Mouse (Mus musculus) bone marrow macrophage, adult 2 months (primary cell): ENCODE results near the gene Cacna1a. TPM values are rescaled to one million over a fixed set of nuclear protein-coding genes. Genes with fewer than 3 reads are reported as not detected.
A peak's percentile ranks its signal among the peaks of the same experiment; 100 is the strongest.

Experiments
- H3K27ac ChIP-seq: 2 replicates; pipeline ENCODE4 v1.5.1; 2012; ENCODE audit warnings: low read depth, low read length; ENCODE audit not compliant: insufficient read depth
- H3K4me1 ChIP-seq: 2 replicates; pipeline ENCODE4 v1.6.1; 2012; ENCODE audit warnings: low read length; ENCODE audit not compliant: control insufficient read depth, insufficient read depth
- H3K4me3 ChIP-seq: 2 replicates; pipeline ENCODE4 v1.5.1; 2012; ENCODE audit warnings: mild to moderate bottlenecking, low read length, moderate library complexity; ENCODE audit not compliant: insufficient read depth
- CTCF ChIP-seq: IDR thresholded peaks from 2 replicates; pipeline ENCODE4 v1.5.1; 2012; ENCODE audit warnings: low read depth, mild to moderate bottlenecking, low read length, moderate library complexity
- POLR2A ChIP-seq: IDR thresholded peaks from 2 replicates; pipeline ENCODE4 v1.6.1; 2012; ENCODE audit warnings: mild to moderate bottlenecking, low read depth, low read length, borderline replicate concordance
- polyA plus RNA-seq: library from polyadenylated mRNA; stranded (reverse); fragments of >200 nt; gene quantifications from 2 replicates; pipeline ENCODE4 v1.2.4, GENCODE M21; 2012; ENCODE audit not compliant: missing spikeins, insufficient read depth, insufficient read length

The Cacna1a gene
- polyA plus RNA-seq, 1 experiment = 10.3 TPM

DNA sequence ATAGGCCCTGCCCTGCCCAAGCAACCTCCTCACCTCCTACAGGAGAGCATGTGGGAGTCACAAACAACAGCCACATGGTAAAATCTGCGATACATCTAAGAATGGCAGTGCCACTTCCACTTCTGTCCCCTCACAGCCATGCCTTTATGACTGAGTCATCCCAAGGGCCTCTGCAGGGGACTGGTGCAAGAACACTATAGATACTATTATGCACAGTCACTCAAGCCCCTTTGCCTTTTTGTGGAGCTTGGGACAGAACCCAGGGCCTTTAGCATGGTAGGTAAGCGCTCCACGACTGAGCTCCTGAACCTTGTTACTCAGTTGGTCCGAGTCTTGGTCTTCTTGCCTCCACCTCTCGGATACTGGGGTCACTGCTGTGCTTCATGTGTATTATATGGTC lies 289.1 kb downstream of the Cacna1a start:
- Histone ChIP-seq H3K27ac (no peak overlapping the region), H3K4me3 (no peak overlapping the region), H3K4me1 (peaks cover 41% of the 10 kb centered on the region)
- TF ChIP-seq POLR2A = no peak
- TF ChIP-seq CTCF = no peak

DNA sequence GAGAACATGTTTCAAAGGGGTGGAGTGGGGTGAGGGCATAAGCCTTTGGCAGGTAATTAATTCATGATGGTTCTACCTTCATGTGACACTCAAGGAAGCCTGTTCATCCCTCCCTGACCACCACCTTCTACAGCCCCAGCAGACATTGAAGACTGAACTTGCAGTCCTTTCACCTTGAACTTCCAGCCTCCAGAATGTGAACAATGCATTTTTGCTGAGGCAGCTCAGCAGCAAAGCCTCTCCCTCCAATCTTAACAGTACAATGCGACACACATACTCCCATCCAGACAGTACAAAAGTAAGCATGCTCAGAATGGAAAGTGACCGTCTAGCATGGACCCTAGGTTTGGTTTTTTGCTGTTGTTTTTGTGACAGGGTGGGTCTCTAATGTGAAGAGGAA lies 293.2 kb downstream of the Cacna1a start:
- peaks cover 57% of the 10 kb centered on the region for H3K4me1 ChIP-seq
- no peak overlapping the region for H3K27ac ChIP-seq
- no peak overlapping the region for H3K4me3 ChIP-seq
- TF ChIP-seq POLR2A (no peak), CTCF (no peak)

DNA sequence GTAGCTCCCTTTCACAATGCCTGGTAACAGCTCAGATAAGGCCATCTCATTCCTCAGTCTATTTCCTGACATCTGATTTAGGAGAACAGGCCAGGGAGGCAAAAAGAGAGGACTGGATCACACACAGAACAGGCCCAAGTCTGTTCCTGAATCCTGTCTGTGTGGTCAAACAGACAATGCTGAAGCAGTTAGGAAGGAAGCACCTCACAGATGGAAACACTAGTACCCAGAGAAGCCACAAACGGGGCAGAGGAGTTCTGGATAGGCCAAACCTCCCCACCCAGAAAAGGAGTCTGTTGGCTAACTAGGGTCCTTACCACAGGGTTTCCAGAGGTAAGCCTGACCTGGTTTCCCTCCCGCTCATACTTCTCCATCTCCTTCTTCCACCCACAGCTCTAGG lies 294.0 kb downstream of the Cacna1a start:
- no peak overlapping the region for H3K4me3 ChIP-seq
- H3K27ac ChIP-seq = no peak overlapping the region
- peaks cover 53% of the 10 kb centered on the region for H3K4me1 ChIP-seq
- TF ChIP-seq CTCF (no peak), POLR2A (no peak)

DNA sequence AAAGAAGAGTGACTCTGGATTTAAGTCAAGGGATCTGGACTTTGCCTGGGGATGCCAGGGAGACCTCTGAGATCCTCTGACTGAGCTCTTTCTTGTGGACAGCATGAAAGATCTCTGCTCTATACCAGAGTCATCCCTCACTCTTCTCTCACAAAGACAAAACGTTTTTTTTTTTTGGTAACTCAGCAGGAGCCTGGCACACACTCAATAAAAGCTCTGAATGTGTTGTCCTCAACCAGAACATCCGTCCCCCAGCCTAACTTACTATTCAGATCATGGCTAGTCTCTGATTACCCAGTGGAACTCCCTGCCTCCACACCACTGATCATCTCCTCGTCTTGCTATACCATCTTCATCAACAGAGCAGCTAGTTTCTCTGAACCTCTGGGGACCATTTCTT lies 296.3 kb downstream of the Cacna1a start:
- no peak overlapping the region for H3K4me3 ChIP-seq
- H3K4me1 ChIP-seq = peaks cover 45% of the 10 kb centered on the region
- no peak overlapping the region for H3K27ac ChIP-seq
- TF ChIP-seq POLR2A (no peak), CTCF (no peak)

DNA sequence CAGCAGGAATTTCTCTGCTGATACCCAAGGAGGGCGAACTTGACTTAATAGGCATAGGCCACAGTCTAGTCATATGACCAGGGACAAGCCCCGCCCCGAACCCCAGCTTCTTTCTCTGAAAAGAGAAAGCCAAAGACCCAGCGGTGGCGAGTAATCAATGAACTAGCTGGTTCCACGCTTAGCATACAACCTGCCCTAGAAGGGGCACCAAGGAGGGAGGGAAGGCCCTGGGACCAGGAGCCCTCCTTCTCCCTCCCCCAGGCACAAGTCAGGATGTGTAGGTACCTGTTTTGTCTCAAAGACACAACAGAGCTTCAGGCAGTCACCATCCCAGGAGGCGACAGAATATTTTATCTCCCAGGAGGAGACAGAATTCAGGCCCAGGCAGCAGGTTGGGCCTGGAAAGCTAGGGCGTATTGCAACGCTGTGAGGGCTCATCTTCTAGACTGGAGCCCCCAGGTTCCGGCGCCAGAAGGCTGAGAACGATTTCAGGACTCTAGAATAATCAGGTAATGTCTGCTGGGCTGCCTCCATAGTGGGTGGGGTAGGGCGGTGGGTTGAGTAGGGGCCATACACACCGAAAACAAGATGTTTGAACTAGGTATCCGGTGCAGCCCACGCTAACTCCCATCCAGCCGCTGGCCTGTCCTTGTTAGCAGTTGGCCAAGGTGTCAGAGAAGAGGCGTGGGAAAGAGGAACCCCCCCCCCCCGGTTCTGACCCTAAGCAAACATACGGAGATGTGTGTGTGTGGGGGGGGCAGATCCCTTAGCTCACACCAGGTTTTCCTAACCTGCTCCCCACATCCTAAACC lies 298.2 kb downstream of the Cacna1a start, which contains the start of gene Trmt1:
Gene Trmt1 (plus strand): TSS at position 117 of the 812 bp plus-strand sequence.
- TF ChIP-seq POLR2A (no peak), CTCF (no peak)
- Histone ChIP-seq H3K27ac (peak within 1 kb of the TSS; percentile 48), H3K4me1 (peaks cover 37% of the 10 kb centered on the region), H3K4me3 (peak within 1 kb of the TSS; percentile 82)

DNA sequence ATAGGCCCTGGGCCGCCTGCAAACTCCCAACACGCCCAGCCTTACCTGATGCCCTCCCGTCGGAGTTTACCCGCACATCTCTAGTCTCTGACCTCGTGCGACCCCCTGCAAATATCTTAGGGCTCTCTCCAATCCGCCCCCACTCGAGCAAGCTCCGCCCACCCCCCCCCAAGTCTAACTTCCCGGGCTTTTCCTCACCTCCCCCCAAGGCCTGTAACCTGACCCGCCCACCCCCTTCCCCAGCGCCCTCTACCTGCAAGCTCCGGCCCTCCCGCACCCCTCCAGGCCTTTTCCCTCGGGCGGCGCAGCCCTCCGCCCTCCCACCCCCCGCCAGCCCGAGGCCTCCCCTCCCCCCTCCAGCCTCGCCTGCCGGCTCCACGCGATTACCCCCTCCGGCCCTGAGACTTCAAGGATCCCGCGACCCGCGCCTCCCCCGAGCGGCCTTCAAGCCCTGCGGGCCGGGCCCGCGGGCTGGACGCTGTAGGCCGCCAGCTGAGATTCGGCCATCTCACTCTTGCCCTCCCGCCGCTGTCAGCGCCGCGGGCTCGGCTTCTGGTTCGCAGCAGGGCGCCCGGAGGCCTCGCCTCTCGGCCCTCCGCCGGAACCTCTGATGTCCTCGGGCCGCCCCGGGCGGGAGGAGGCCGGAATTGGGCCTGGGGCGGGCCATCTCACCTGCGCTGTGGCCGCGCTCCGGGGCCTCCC lies 298.9 kb downstream of the Cacna1a start:
- Histone ChIP-seq H3K27ac (peak overlapping the region; percentile 70), H3K4me3 (peak overlapping the region; percentile 88), H3K4me1 (peaks cover 31% of the 10 kb centered on the region)
- TF ChIP-seq POLR2A = no peak
- TF ChIP-seq CTCF = no peak

DNA sequence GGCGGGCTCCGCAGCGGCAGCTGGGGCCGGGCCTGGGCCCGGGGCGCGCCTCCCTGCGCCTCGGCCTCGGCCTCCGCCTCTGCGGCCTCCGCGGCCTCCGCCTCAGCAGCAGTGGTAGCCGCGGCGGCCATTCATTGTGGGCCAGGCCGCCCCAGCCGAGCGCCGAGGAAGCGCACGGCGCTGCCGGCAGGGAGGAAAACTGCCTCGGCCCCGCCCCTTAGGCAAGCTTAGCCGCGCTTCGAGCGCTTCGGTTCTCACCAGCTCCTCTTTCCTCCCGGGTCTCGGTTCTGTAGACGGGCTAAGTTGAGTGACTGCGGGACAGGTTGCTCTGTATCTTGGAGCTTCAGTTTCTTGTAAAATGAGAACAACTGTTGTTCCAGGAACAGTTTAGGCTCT lies 299.5 kb downstream of the Cacna1a start, which contains the start of gene Nacc1:
Gene Nacc1 (minus strand): TSS at position 158 of the 396 bp plus-strand sequence.
- H3K4me3 ChIP-seq = peak within 1 kb of the TSS; percentile 88
- peaks cover 29% of the 10 kb centered on the region for H3K4me1 ChIP-seq
- peak within 1 kb of the TSS; percentile 70 for H3K27ac ChIP-seq
- TF ChIP-seq POLR2A = no peak
- TF ChIP-seq CTCF = no peak

DNA sequence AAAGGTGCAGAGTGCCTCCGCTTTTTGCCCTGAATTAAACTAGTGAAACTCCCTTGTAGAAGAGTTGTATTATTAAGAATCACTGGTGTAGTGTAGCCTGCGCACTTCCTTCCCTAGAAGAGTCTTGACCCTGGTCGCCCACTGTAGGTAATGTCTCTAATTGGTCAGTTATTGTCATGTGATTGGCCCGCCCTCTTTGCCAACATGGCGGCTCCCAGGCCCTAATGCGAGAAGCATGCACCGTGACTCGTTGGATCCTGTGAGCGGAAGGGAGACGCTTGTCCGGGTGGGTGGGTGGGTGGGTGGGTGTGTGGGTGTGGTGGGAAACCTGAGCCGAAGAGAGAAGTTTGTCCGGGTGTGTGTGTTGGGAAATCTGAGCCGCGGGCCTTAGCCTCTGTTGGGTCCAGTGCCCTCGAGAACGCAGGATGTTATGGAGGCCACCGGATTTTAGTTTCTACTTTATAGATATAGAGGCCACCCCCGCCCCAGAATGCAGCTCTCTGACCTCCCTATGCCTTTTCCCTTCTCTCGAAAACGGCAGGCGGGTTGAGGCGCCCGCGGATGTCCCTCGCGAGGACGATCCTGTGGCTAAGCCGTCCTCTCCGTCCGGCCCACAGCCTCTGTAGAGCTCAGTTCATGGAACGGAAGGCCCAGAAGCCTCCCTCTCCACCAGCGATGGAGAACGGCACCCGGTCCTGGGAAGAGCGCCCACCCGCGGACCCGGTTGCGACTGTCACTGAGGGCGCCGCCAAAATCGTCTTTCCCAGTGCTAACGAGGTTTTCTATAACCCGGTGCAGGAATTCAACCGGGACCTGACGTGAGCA lies 301.1 kb downstream of the Cacna1a start:
- H3K27ac ChIP-seq = peak overlapping the region; percentile 53
- H3K4me1 ChIP-seq = peaks cover 28% of the 10 kb centered on the region
- peak overlapping the region; percentile 68 for H3K4me3 ChIP-seq
- no peak for TF ChIP-seq POLR2A
- TF ChIP-seq CTCF = no peak

Other genes with a start within 250 kb of the Cacna1a start
- 23.6 and 28.8 TPM in 2 replicates for gene Cc2d1a, start 240.5 kb upstream of the Cacna1a start, polyA plus RNA-seq
- gene 4930432K21Rik, start 240.4 kb upstream of the Cacna1a start, polyA plus RNA-seq = 0.49 and 1.2 TPM in 2 replicates
- not detected in 2 replicates for gene Nanos3, start 203.2 kb upstream of the Cacna1a start, polyA plus RNA-seq
- 9.4 and 10.9 TPM in 2 replicates for gene Zswim4, start 151.4 kb upstream of the Cacna1a start, polyA plus RNA-seq
- 164 and 172 TPM in 2 replicates for gene D8Ertd738e, start 138.7 kb upstream of the Cacna1a start, polyA plus RNA-seq
- gene Mri1, start 131.1 kb upstream of the Cacna1a start, polyA plus RNA-seq = 10.0 and 11.6 TPM in 2 replicates
- 22.8 and 27.3 TPM in 2 replicates for gene Ccdc130, start 118.1 kb upstream of the Cacna1a start, polyA plus RNA-seq